Mouse (Mus musculus): Measurements from ENCODE around the gene Myo9b. TPM values are rescaled to one million over a fixed set of nuclear protein-coding genes. Genes with fewer than 3 reads are reported as not detected.

The Myo9b gene
- total RNA-seq, 2 experiments from 2014 or later = 32.3 to 34.2 TPM

Other genes starting within 250 kb of the Myo9b start
- gene Haus8, start 220 bp downstream of the Myo9b start, total RNA-seq (2021) = 10 to 100 TPM; 17.0 to 20.1 TPM
- gene Use1, start 94.1 kb downstream of the Myo9b start, total RNA-seq (2021) = 100 to 1,000 TPM; 170 to 185 TPM
- gene Ocel1, start 98.6 kb downstream of the Myo9b start, total RNA-seq (2021) = 10 to 100 TPM; 15.7 to 19.9 TPM
- gene Nr2f6, start 109.2 kb downstream of the Myo9b start, total RNA-seq (2021) = 10 to 100 TPM; 70.5 to 80.8 TPM
- gene Ushbp1, start 123.1 kb downstream of the Myo9b start, total RNA-seq (2021) = 10 to 100 TPM; 28.6 to 43.1 TPM
- 10 to 100 TPM; 85.4 to 97.4 TPM for gene Babam1, start 124.1 kb downstream of the Myo9b start, total RNA-seq (2021)
- 10 to 100 TPM in 1 of 2 experiments, 1 to 10 TPM in 1; 4.9 to 10.1 TPM for gene Ankle1, start 133.3 kb downstream of the Myo9b start, total RNA-seq (2021)
- gene Abhd8, start 190.9 kb downstream of the Myo9b start, total RNA-seq (2021) = 10 to 100 TPM; 38.8 to 47.5 TPM
- gene Mrpl34, start 192.2 kb downstream of the Myo9b start, total RNA-seq (2021) = 100 to 1,000 TPM; 141 to 156 TPM
- gene Dda1, start 196.5 kb downstream of the Myo9b start, total RNA-seq (2021) = 10 to 100 TPM; 46.1 to 48.5 TPM
- 10 to 100 TPM; 14.1 to 21.4 TPM for gene Ano8, start 213.2 kb downstream of the Myo9b start, total RNA-seq (2021)
- gene Gtpbp3, start 215.4 kb downstream of the Myo9b start, total RNA-seq (2021) = 10 to 100 TPM; 18.5 to 29.5 TPM
- 100 to 1,000 TPM in 1 of 2 experiments, 10 to 100 TPM in 1; 95.1 to 101 TPM for gene Plvap, start 239.0 kb downstream of the Myo9b start, total RNA-seq (2021)